Mouse (Mus musculus): ENCODE results near the gene Gm10260. TPM values are rescaled to one million over a fixed set of nuclear protein-coding genes. Genes with fewer than 3 reads are reported as not detected.

Gm10260 gene
- polyA plus RNA-seq, 1 experiment from 2014 or later = 3.4 TPM

- Histone ChIP-seq H3K4me3 (replicated peaks) (no peak overlapping the region), H3K9me3 (replicated peaks) (no peaks in the 10 kb centered on the region), H3K4me2 (no peak overlapping the region), H3K36me3 (no peaks in the 10 kb centered on the region), H3K27me3 (no peaks in the 10 kb centered on the region), H3K27ac (no peak overlapping the region), H3K9ac (no peak overlapping the region), H3K4me1 (peaks cover 29% of the 10 kb centered on the region)
- 78% methylated on average over 7 of the region's 7 CpGs for WGBS
- ATAC-seq (replicated peaks; ENCODE audit: low FRiP score) = no peak
Observed at GRCm38 (mm10) chr13:97781637-97782036, 21.2 kb upstream of the Gm10260 start.

GRCm38 (mm10) chr13:97780556-97780955 lies 20.1 kb upstream of the Gm10260 start:
- Histone ChIP-seq H3K36me3 (no peaks in the 10 kb centered on the region), H3K9ac (no peak overlapping the region), H3K27ac (peak overlapping the region; percentile 64), H3K27me3 (no peaks in the 10 kb centered on the region), H3K4me2 (no peak overlapping the region), H3K4me3 (replicated peaks) (no peak overlapping the region), H3K4me1 (peaks cover 31% of the 10 kb centered on the region), H3K9me3 (replicated peaks) (no peaks in the 10 kb centered on the region)
- 61% methylated on average over 2 of the region's 2 CpGs for WGBS
- ATAC-seq (replicated peaks; ENCODE audit: low FRiP score) = no peak

- H3K27ac ChIP-seq = peak overlapping the region; percentile 64; the same call in 1 of the 2 replicates
- no peak overlapping the region for H3K9ac ChIP-seq
- H3K4me1 ChIP-seq = peaks cover 30% of the 10 kb centered on the region
- no peak overlapping the region for H3K4me3 ChIP-seq (replicated peaks)
- 63% methylated on average over 8 of the region's 8 CpGs for WGBS
- ATAC-seq (replicated peaks; ENCODE audit: low FRiP score) = no peak
- no peaks in the 10 kb centered on the region for H3K27me3 ChIP-seq
- no peaks in the 10 kb centered on the region for H3K36me3 ChIP-seq
- no peaks in the 10 kb centered on the region for H3K9me3 ChIP-seq (replicated peaks)
- no peak overlapping the region for H3K4me2 ChIP-seq
Observed at GRCm38 (mm10) chr13:97779657-97780445, 19.4 kb upstream of the Gm10260 start.

- Histone ChIP-seq H3K9ac (no peak overlapping the region), H3K27ac (0 out of 2 replicates have a peak overlapping the region, but pooled peaks have one; percentile 11), H3K9me3 (replicated peaks) (no peaks in the 10 kb centered on the region), H3K4me2 (no peak overlapping the region), H3K36me3 (no peaks in the 10 kb centered on the region), H3K27me3 (no peaks in the 10 kb centered on the region), H3K4me3 (replicated peaks) (no peak overlapping the region), H3K4me1 (peaks cover 31% of the 10 kb centered on the region)
- WGBS = 61% methylated on average over 5 of the region's 5 CpGs
- peak; percentile 57; the same call in 1 of the 2 replicates for ATAC-seq (replicated peaks; ENCODE audit: low FRiP score)
Observed at GRCm38 (mm10) chr13:97778698-97779194, 18.3 kb upstream of the Gm10260 start.

GRCm38 (mm10) chr13:97777667-97778066 lies 17.2 kb upstream of the Gm10260 start:
- peaks cover 31% of the 10 kb centered on the region for H3K4me1 ChIP-seq
- no peak overlapping the region for H3K27ac ChIP-seq
- no peak overlapping the region for H3K4me3 ChIP-seq (replicated peaks)
- no peaks in the 10 kb centered on the region for H3K27me3 ChIP-seq
- ATAC-seq (replicated peaks; ENCODE audit: low FRiP score) = no peak
- no peaks in the 10 kb centered on the region for H3K36me3 ChIP-seq
- H3K9ac ChIP-seq = no peak overlapping the region
- WGBS = 87% methylated on average over 2 of the region's 2 CpGs
- no peaks in the 10 kb centered on the region for H3K9me3 ChIP-seq (replicated peaks)
- no peak overlapping the region for H3K4me2 ChIP-seq

GRCm38 (mm10) chr13:97776702-97777101 lies 16.3 kb upstream of the Gm10260 start:
- Histone ChIP-seq H3K4me1 (peaks cover 22% of the 10 kb centered on the region), H3K9me3 (replicated peaks) (no peaks in the 10 kb centered on the region), H3K36me3 (no peaks in the 10 kb centered on the region), H3K9ac (no peak overlapping the region), H3K4me2 (no peak overlapping the region), H3K27ac (no peak overlapping the region), H3K27me3 (no peaks in the 10 kb centered on the region), H3K4me3 (replicated peaks) (no peak overlapping the region)
- 46% methylated on average over 3 of the region's 3 CpGs for WGBS
- no peak for ATAC-seq (replicated peaks; ENCODE audit: low FRiP score)

GRCm38 (mm10) chr13:97775907-97776306 lies 15.5 kb upstream of the Gm10260 start:
- Histone ChIP-seq H3K27ac (no peak overlapping the region), H3K9me3 (replicated peaks) (no peaks in the 10 kb centered on the region), H3K4me2 (no peak overlapping the region), H3K36me3 (no peaks in the 10 kb centered on the region), H3K9ac (no peak overlapping the region), H3K27me3 (no peaks in the 10 kb centered on the region), H3K4me1 (peaks cover 22% of the 10 kb centered on the region), H3K4me3 (replicated peaks) (no peak overlapping the region)
- 93% methylated on average over 8 of the region's 8 CpGs for WGBS
- no peak for ATAC-seq (replicated peaks; ENCODE audit: low FRiP score)

- H3K36me3 ChIP-seq = no peaks in the 10 kb centered on the region
- H3K4me2 ChIP-seq = no peak overlapping the region
- H3K4me1 ChIP-seq = peaks cover 22% of the 10 kb centered on the region
- no peaks in the 10 kb centered on the region for H3K9me3 ChIP-seq (replicated peaks)
- no peak overlapping the region for H3K9ac ChIP-seq
- 63% methylated on average over 10 of the region's 10 CpGs for WGBS
- no peak overlapping the region for H3K4me3 ChIP-seq (replicated peaks)
- no peaks in the 10 kb centered on the region for H3K27me3 ChIP-seq
- no peak for ATAC-seq (replicated peaks; ENCODE audit: low FRiP score)
- H3K27ac ChIP-seq = no peak overlapping the region
Observed at GRCm38 (mm10) chr13:97774740-97775425, 14.5 kb upstream of the Gm10260 start.

GRCm38 (mm10) chr13:97769205-97769604 lies 8.8 kb upstream of the Gm10260 start:
- no peak for ATAC-seq (replicated peaks; ENCODE audit: low FRiP score)
- peaks cover 10% of the 10 kb centered on the region for H3K4me1 ChIP-seq
- H3K9ac ChIP-seq = no peak overlapping the region
- H3K36me3 ChIP-seq = no peaks in the 10 kb centered on the region
- WGBS = 64% methylated on average over 3 of the region's 3 CpGs
- H3K9me3 ChIP-seq (replicated peaks) = no peaks in the 10 kb centered on the region
- H3K4me3 ChIP-seq (replicated peaks) = no peak overlapping the region
- peak overlapping the region; percentile 70 for H3K27ac ChIP-seq
- no peak overlapping the region for H3K4me2 ChIP-seq
- H3K27me3 ChIP-seq = no peaks in the 10 kb centered on the region

- no peak overlapping the region for H3K4me2 ChIP-seq
- H3K27ac ChIP-seq = peak overlapping the region; percentile 70
- ATAC-seq (replicated peaks; ENCODE audit: low FRiP score) = no peak
- H3K9ac ChIP-seq = no peak overlapping the region
- peaks cover 14% of the 10 kb centered on the region for H3K4me1 ChIP-seq
- WGBS = 54% methylated on average over 3 of the region's 3 CpGs
- H3K36me3 ChIP-seq = no peaks in the 10 kb centered on the region
- no peaks in the 10 kb centered on the region for H3K27me3 ChIP-seq
- H3K9me3 ChIP-seq (replicated peaks) = no peaks in the 10 kb centered on the region
- H3K4me3 ChIP-seq (replicated peaks) = no peak overlapping the region
Observed at GRCm38 (mm10) chr13:97768803-97769202, 8.4 kb upstream of the Gm10260 start.

- H3K27ac ChIP-seq = peak overlapping the region; percentile 70
- no peak for ATAC-seq (replicated peaks; ENCODE audit: low FRiP score)
- 67% methylated on average over 7 of the region's 7 CpGs for WGBS
Observed at GRCm38 (mm10) chr13:97768046-97768682, 7.7 kb upstream of the Gm10260 start.

GRCm38 (mm10) chr13:97766600-97766999 lies 6.2 kb upstream of the Gm10260 start:
- no peak overlapping the region for H3K9ac ChIP-seq
- no peaks in the 10 kb centered on the region for H3K27me3 ChIP-seq
- ATAC-seq (replicated peaks; ENCODE audit: low FRiP score) = no peak
- no peak overlapping the region for H3K4me3 ChIP-seq (replicated peaks)
- 95% methylated on average over 3 of the region's 3 CpGs for WGBS
- H3K9me3 ChIP-seq (replicated peaks) = no peaks in the 10 kb centered on the region
- H3K36me3 ChIP-seq = no peaks in the 10 kb centered on the region
- no peak overlapping the region for H3K4me2 ChIP-seq
- no peak overlapping the region for H3K27ac ChIP-seq
- peaks cover 21% of the 10 kb centered on the region for H3K4me1 ChIP-seq

More at GRCm38 (mm10) chr13:97768046-97768682, 7.7 kb upstream of the Gm10260 start:
- no peaks in the 10 kb centered on the region for H3K36me3 ChIP-seq
- no peak overlapping the region for H3K4me2 ChIP-seq
- no peak overlapping the region for H3K9ac ChIP-seq
- H3K4me1 ChIP-seq = peaks cover 21% of the 10 kb centered on the region
- no peak overlapping the region for H3K4me3 ChIP-seq (replicated peaks)
- no peaks in the 10 kb centered on the region for H3K27me3 ChIP-seq
- no peaks in the 10 kb centered on the region for H3K9me3 ChIP-seq (replicated peaks)

All from kidney, embryonic 15.5 days (tissue).